Comparison of ENCODE assay signal across 9 mouse cellular contexts in the genomic region with DNA sequence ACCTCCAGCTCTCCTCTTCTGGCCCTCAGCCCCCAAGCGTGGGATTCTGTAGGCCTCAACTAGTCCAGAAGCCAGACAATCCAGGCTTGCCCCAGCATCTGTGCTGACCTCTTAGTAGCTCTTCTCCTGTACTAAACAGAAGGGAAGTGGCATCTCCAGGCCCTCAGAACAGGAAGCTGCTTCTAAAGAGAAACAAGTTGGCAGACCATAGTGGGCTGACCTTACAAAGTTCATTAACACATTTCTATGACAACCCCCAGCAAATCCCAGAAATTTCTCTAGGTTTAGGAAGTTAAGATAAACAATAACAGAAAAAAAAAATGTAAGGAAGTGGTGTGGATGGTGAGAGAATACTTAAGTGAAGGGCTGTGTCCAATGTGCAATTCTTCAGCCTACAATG. TPM values are rescaled to one million over a fixed set of nuclear protein-coding genes. Genes with fewer than 3 reads are reported as not detected.
DNase-seq lines count a peak whose midpoint lies in the region; ATAC-seq and TF ChIP-seq lines count a peak whose summit lies in the region.
"Had no signal": no experiment of that assay in that cellular context is flagged by ENCODE, and none has a peak within 500 bp of the region (broad histone marks: within the 10 kb centered on the region; RNA-seq: fewer than 3 reads in every experiment).

No protein-coding gene starts in this region.

- ATAC-seq in kidney, embryonic 14.5 days (ENCODE audit: low FRiP score, low TSS enrichment), result no peak
- no peak for ATAC-seq in hindbrain, postnatal 0 days
- ATAC-seq in midbrain, embryonic 14.5 days (ENCODE audit: low FRiP score, low TSS enrichment), result no peak
- ATAC-seq in forebrain, embryonic 14.5 days, result no peak

- no peaks in the 10 kb centered on the region for H3K27me3 ChIP-seq in kidney, embryonic 14.5 days (ENCODE audit: control insufficient read depth, insufficient read depth, low read length)
- no peaks in the 10 kb centered on the region for H3K27me3 ChIP-seq in hindbrain, postnatal 0 days (ENCODE audit: insufficient read depth, low read length)
- no peaks in the 10 kb centered on the region for H3K27me3 ChIP-seq in midbrain, embryonic 14.5 days (ENCODE audit: control insufficient read depth, insufficient read depth, low read length)
- no peaks in the 10 kb centered on the region for H3K27me3 ChIP-seq in forebrain, embryonic 14.5 days (replicated peaks; ENCODE audit: control insufficient read depth, insufficient read depth, low read length)

- DNase-seq in kidney, adult 8-10 months, result no peak
- no peak for DNase-seq in hindbrain, postnatal 0 days (ENCODE audit: low spot score)
- no peak for DNase-seq in midbrain, embryonic 14.5 days
- DNase-seq in left cerebral cortex, adult 11 months (ENCODE audit: low spot score), result no peak
- no peak for DNase-seq in spleen, postnatal 14 days (ENCODE audit: low spot score in 2 of 2)
- DNase-seq in forebrain, embryonic 14.5 days (ENCODE audit: low spot score), result no peak

- peak overlapping the region; percentile 97; the same call in 1 of the 2 replicates for H3K27ac ChIP-seq in kidney, embryonic 14.5 days (ENCODE audit: low read depth, low read length)
- H3K27ac ChIP-seq in bone marrow macrophage, adult 2 months (ENCODE audit: insufficient read depth, low read depth, low read length), result peak overlapping the region; percentile 92
- H3K27ac ChIP-seq in hindbrain, postnatal 0 days, result no peak overlapping the region
- H3K27ac ChIP-seq in midbrain, embryonic 14.5 days (replicated peaks; ENCODE audit: low read depth, low read length), result no peak overlapping the region
- H3K27ac ChIP-seq in forebrain, embryonic 14.5 days (ENCODE audit: low read depth, low read length), result no peak overlapping the region

- peak overlapping the region; percentile 97; the same call in 1 of the 2 replicates for H3K9ac ChIP-seq in kidney, embryonic 14.5 days (ENCODE audit: low read depth, low read length)
- no peak overlapping the region for H3K9ac ChIP-seq in hindbrain, postnatal 0 days (replicated peaks; ENCODE audit: low read length)
- peak overlapping the region; percentile 69; the same call in 1 of the 2 replicates for H3K9ac ChIP-seq in midbrain, embryonic 14.5 days (replicated peaks; ENCODE audit: low read length)
- no peak overlapping the region for H3K9ac ChIP-seq in forebrain, embryonic 14.5 days (ENCODE audit: low read length)

- peak overlapping the region; percentile 71 for H3K4me2 ChIP-seq in kidney, embryonic 14.5 days (replicated peaks; ENCODE audit: low read depth, low read length)
- peak overlapping the region; percentile 66; the same call in 1 of the 2 replicates for H3K4me2 ChIP-seq in hindbrain, postnatal 0 days (ENCODE audit: low read depth, low read length)
- H3K4me2 ChIP-seq in midbrain, embryonic 14.5 days (ENCODE audit: low read length), result peak overlapping the region; percentile 64; the same call in 1 of the 2 replicates
- H3K4me2 ChIP-seq in forebrain, embryonic 14.5 days (ENCODE audit: low read length), result no peak overlapping the region

- peaks cover 6% of the 10 kb centered on the region; the same call in 1 of the 2 replicates for H3K36me3 ChIP-seq in kidney, embryonic 14.5 days (ENCODE audit: control insufficient read depth, insufficient read depth, low read length)
- H3K36me3 ChIP-seq in hindbrain, postnatal 0 days (ENCODE audit: insufficient read depth, low read length), result no peaks in the 10 kb centered on the region
- H3K36me3 ChIP-seq in midbrain, embryonic 14.5 days (ENCODE audit: control insufficient read depth, insufficient read depth, low read length), result no peaks in the 10 kb centered on the region
- no peaks in the 10 kb centered on the region for H3K36me3 ChIP-seq in forebrain, embryonic 14.5 days (ENCODE audit: control insufficient read depth, insufficient read depth, low read length)

- H3K9me3 ChIP-seq in kidney, embryonic 14.5 days (ENCODE audit: control insufficient read depth, low read length), result no peaks in the 10 kb centered on the region
- H3K9me3 ChIP-seq in hindbrain, postnatal 0 days (ENCODE audit: low read length), result no peaks in the 10 kb centered on the region
- no peaks in the 10 kb centered on the region for H3K9me3 ChIP-seq in midbrain, embryonic 14.5 days (ENCODE audit: control insufficient read depth, low read length)
- no peaks in the 10 kb centered on the region for H3K9me3 ChIP-seq in forebrain, embryonic 14.5 days (replicated peaks; ENCODE audit: control insufficient read depth, low read length)

- H3K4me3 ChIP-seq in kidney, embryonic 14.5 days (ENCODE audit: low read length), result peak overlapping the region; percentile 94; the same call in 1 of the 2 replicates
- H3K4me3 ChIP-seq in bone marrow macrophage, adult 2 months (ENCODE audit: insufficient read depth, low read length), result peak overlapping the region; percentile 80; the same call in 1 of the 2 replicates
- peak overlapping the region; percentile 92; the same call in 1 of the 2 replicates for H3K4me3 ChIP-seq in hindbrain, postnatal 0 days (ENCODE audit: low read length)
- no peak overlapping the region for H3K4me3 ChIP-seq in midbrain, embryonic 14.5 days (replicated peaks; ENCODE audit: low read depth, low read length)
- no peak overlapping the region for H3K4me3 ChIP-seq in forebrain, embryonic 14.5 days (ENCODE audit: low read depth, low read length)

- no peak for TF ChIP-seq POLR2A in bone marrow macrophage, adult 2 months (IDR thresholded peaks at IDR 0.05; ENCODE audit: borderline replicate concordance, low read depth, low read length)

- no peak for TF ChIP-seq CTCF in bone marrow macrophage, adult 2 months (IDR thresholded peaks at IDR 0.05; ENCODE audit: low read depth, low read length)
- TF ChIP-seq CTCF in hindbrain, postnatal 0 days (IDR thresholded peaks at IDR 0.05; ENCODE audit: low read depth), result no peak

- H3K4me1 ChIP-seq in kidney, embryonic 14.5 days (ENCODE audit: control insufficient read depth, insufficient read depth, low read length), result peaks cover 33% of the 10 kb centered on the region
- peaks cover 38% of the 10 kb centered on the region for H3K4me1 ChIP-seq in bone marrow macrophage, adult 2 months (ENCODE audit: control insufficient read depth, insufficient read depth, low read length)
- H3K4me1 ChIP-seq in hindbrain, postnatal 0 days (ENCODE audit: insufficient read depth, low read length), result no peaks in the 10 kb centered on the region; the same call in 1 of the 2 replicates
- H3K4me1 ChIP-seq in midbrain, embryonic 14.5 days (ENCODE audit: control insufficient read depth, insufficient read depth, low read length), result no peaks in the 10 kb centered on the region
- H3K4me1 ChIP-seq in forebrain, embryonic 14.5 days (ENCODE audit: control insufficient read depth, insufficient read depth, low read length), result 0 out of 2 replicates have a peak, but pooled peaks cover 3% of the 10 kb centered on the region

- WGBS in kidney, embryonic 14.5 days, result 84% methylated on average over 1 of the region's 1 CpGs
- WGBS in hindbrain, postnatal 0 days, result 59% methylated on average over 1 of the region's 1 CpGs
- WGBS in midbrain, embryonic 14.5 days, result 83% methylated on average over 1 of the region's 1 CpGs
- 71% methylated on average over 1 of the region's 1 CpGs for WGBS in forebrain, embryonic 14.5 days

RNA-seq across cellular contexts. Expression of a gene that starts 2.0 kb away (rescaled TPM):
- 95.4 and 97.1 TPM in 2 replicates for polyA plus RNA-seq in kidney, embryonic 14.5 days (2014; fragmentation: Nextera tagmentation; extraction: Ambion mirVana)
- 282 and 287 TPM in 2 replicates for polyA plus RNA-seq in bone marrow macrophage, adult 2 months (2012; ENCODE audit: insufficient read depth, insufficient read length, missing spikeins)
- total RNA-seq in hindbrain, postnatal 0 days (2014; rRNA removed), result 24.0 and 29.9 TPM in 2 replicates
- polyA plus RNA-seq in hindbrain, postnatal 0 days (2015; fragmentation: Nextera tagmentation; extraction: Ambion mirVana), result 31.5 and 34.4 TPM in 2 replicates
- polyA plus RNA-seq in midbrain, embryonic 14.5 days (2014; fragmentation: Nextera tagmentation; extraction: Ambion mirVana), result 21.3 and 25.5 TPM in 2 replicates
- polyA plus RNA-seq in forebrain, embryonic 14.5 days (2014; fragmentation: Nextera tagmentation; extraction: Ambion mirVana), result 15.1 and 15.8 TPM in 2 replicates

RNA-seq across cellular contexts. Expression of a gene that starts 23.8 kb away (rescaled TPM):
- not detected in 2 replicates for polyA plus RNA-seq in kidney, embryonic 14.5 days (2014; fragmentation: Nextera tagmentation; extraction: Ambion mirVana)
- polyA plus RNA-seq in bone marrow macrophage, adult 2 months (2012; ENCODE audit: insufficient read depth, insufficient read length, missing spikeins), result not detected in 2 replicates
- not detected in 2 replicates for total RNA-seq in hindbrain, postnatal 0 days (2014; rRNA removed)
- not detected in 2 replicates for polyA plus RNA-seq in hindbrain, postnatal 0 days (2015; fragmentation: Nextera tagmentation; extraction: Ambion mirVana)
- polyA plus RNA-seq in midbrain, embryonic 14.5 days (2014; fragmentation: Nextera tagmentation; extraction: Ambion mirVana), result not detected in 2 replicates
- not detected in 2 replicates for polyA plus RNA-seq in forebrain, embryonic 14.5 days (2014; fragmentation: Nextera tagmentation; extraction: Ambion mirVana)
- total RNA-seq: left cerebral cortex, postnatal 36 days had no signal

Comparison
In these comparisons a context has a peak if more than half of its experiments do, and no peak if none do; other contexts are left out.
1. H3K27ac ChIP-seq: peak in kidney, embryonic 14.5 days (single experiment) and bone marrow macrophage, adult 2 months (single experiment); none in hindbrain, postnatal 0 days (single experiment), midbrain, embryonic 14.5 days (single experiment) and forebrain, embryonic 14.5 days (single experiment).
2. H3K4me3 ChIP-seq: peak in kidney, embryonic 14.5 days (single experiment), bone marrow macrophage, adult 2 months (single experiment) and hindbrain, postnatal 0 days (single experiment); none in midbrain, embryonic 14.5 days (single experiment) and forebrain, embryonic 14.5 days (single experiment).
3. H3K9ac ChIP-seq: peak in kidney, embryonic 14.5 days (single experiment) and midbrain, embryonic 14.5 days (single experiment); none in hindbrain, postnatal 0 days (single experiment) and forebrain, embryonic 14.5 days (single experiment).